Mouse (Mus musculus): ENCODE data around the gene Rbck1.
"Not testable (repeated sequence)": the region's sequence is repeated elsewhere in the genome, so short reads cannot be mapped to it uniquely, and the experiment has no call there.

Rbck1 gene

GRCm38 (mm10) chr2:152332101-152332825 is at the start of gene Rbck1:
Gene Rbck1 (minus strand): TSS chr2:152332653.
- in situ Hi-C loops (cut with MboI; ENCODE audit: low sequenced_read_pairs): no loop called here

- in situ Hi-C loops (cut with MboI; ENCODE audit: low sequenced_read_pairs): loop anchor here (25.0 kb wide), 1 partner anchor 264 kb away; the partner anchor contains the start of gene Srxn1
Measured at GRCm38 (mm10) chr2:152376345-152376741, 43.9 kb upstream of the Rbck1 start, which contains the start of gene Nrsn2. Gene Nrsn2 (minus strand): TSS chr2:152376638.

GRCm38 (mm10) chr2:152375652-152376344 is 43.3 kb upstream of the Rbck1 start:
- in situ Hi-C loops (cut with MboI; ENCODE audit: low sequenced_read_pairs): loop anchor here (25.0 kb wide), 1 partner anchor 263 kb away; the partner anchor contains the start of gene Srxn1

DNA sequence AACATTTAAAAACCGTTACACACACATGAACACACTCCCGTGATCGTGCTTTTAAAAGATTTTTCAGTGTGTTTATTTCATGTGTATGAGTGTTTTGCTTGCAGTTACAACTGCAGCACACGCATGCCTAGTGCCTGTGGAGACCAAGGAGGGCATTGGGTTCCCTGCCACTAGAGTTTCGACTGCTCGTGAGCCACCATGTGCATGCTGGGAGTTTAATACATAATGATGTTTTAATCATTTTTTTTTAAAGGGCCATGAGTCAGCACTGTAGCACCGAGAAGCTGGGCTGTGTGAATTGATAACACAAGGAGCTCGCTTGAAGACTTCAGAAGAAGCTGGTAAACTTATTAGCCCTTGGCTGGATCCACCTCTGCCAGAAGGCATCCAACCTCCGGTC is 41.1 kb upstream of the Rbck1 start:
- in situ Hi-C loops (cut with MboI; ENCODE audit: low sequenced_read_pairs): no loop called here

- in situ Hi-C loops (cut with MboI; ENCODE audit: low sequenced_read_pairs): no loop called here
Measured at GRCm38 (mm10) chr2:152372661-152373060, 40.2 kb upstream of the Rbck1 start.

- in situ Hi-C loops (cut with MboI; ENCODE audit: low sequenced_read_pairs): no loop called here
Measured at GRCm38 (mm10) chr2:152372104-152372503, 39.7 kb upstream of the Rbck1 start.

- in situ Hi-C loops (cut with MboI; ENCODE audit: low sequenced_read_pairs): no loop called here
Measured at GRCm38 (mm10) chr2:152368532-152369140, 36.2 kb upstream of the Rbck1 start.

DNA sequence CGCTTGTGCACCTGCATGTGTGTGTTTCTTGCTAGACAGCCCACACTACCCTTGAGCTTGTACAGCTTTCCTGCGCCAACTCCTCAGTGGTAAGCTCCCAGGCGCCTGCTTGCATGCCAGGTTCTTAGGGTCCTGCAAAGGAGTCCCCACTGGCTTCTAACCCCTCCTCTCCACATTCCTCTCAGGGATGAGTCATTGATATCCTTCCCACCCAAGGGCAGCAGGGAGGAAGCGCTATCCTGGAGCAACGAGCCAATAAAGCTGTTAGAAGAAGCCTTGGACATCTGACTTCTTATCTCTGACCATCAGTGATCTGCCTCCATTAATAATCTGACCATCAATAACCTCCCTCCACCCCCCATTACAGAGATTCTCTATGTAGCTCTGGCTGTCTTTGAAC is 35.5 kb upstream of the Rbck1 start:
- in situ Hi-C loops (cut with MboI; ENCODE audit: low sequenced_read_pairs): no loop called here

DNA sequence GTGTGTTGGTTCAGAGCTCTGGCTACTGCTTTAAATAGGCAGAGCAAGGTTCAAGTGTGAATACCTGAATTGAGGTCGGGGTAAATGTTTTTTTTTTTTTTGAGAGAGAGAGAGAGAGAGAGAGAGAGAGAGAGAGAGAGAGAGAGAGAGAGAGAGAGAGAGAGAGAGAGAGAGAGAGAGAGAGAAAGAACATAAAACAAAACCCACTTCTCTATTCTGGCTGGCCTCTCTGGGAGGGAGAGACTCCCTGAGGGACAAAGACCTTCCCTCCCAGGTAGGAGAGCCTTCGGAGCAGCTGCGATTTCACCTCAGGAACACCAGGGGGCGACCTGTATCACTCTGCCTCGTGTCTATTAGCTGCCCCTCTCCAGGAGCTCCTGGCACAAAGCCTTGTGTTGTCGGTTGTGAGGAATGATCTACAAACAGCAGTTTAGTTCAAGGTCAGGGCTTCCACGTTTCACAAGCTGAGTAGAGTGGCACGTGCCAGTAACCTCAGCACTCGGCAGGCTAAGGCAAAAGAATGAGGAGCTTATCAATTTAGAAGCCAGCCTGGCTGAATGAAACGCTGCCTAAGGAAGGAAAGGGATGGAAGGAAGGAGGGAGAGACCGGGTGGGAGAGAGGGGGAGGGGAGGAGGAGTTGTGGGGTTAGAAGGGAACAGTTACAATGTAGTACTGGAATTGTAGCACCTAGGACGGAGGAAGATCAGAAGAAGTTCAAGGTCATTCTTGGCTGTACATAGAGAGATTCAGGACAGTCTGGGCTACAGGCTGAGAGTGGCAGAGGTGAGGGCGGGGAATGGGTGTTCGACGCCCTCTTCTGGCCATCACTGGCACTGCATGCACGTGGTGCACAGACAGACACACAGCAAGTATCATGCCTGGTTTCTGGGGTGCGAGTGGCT is 31.0 kb upstream of the Rbck1 start:
- in situ Hi-C loops (cut with MboI; ENCODE audit: low sequenced_read_pairs): no loop called here

GRCm38 (mm10) chr2:152361193-152361592 is 28.7 kb upstream of the Rbck1 start:
- in situ Hi-C loops (cut with MboI; ENCODE audit: low sequenced_read_pairs): no loop called here

DNA sequence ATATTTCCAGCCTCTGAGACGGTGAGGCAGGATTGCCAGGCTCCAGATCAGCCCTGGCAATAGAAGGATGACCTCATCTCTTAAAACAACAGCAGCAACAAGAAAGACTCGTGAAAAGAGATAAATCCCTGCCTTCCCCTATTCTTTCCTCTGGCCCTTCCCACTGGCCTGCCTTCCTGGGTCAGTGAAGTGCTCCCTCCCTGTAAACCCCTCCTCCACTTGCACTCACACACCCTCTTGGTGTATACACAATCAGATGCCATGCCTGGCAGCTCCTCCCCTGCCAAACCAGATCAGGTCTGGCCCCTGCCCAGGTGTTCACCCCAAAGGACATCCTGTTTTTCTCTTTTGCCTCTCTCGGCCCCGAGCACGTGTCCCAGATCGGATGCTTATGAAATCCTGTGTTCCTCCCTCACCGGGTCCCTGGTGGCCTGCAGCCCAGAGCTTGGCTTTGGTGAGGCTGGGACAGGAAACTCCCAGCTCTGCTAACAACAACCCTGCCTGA is 27.9 kb upstream of the Rbck1 start:
- in situ Hi-C loops (cut with MboI; ENCODE audit: low sequenced_read_pairs): no loop called here

GRCm38 (mm10) chr2:152359616-152360015 is 27.2 kb upstream of the Rbck1 start:
- in situ Hi-C loops (cut with MboI; ENCODE audit: low sequenced_read_pairs): no loop called here

DNA sequence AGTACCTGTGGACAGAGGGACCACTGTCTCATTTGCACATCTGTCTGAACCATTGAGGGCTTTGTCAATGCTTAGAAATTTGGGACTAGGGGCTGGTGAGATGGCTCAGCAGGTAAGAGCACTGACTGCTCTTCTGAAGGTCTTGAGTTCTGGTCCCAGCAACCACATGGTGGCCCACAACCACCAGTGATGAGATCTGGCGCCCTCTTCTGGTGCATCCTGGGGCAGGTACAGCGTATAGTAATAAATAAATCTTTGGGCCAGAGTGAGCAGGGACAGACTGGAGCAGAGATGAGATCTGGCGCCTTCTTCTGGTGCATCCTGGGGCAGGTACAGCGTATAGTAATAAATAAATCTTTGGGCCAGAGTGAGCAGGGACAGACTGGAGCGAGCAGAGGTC is 26.5 kb upstream of the Rbck1 start:
- in situ Hi-C loops (cut with MboI; ENCODE audit: low sequenced_read_pairs): not testable (repeated sequence)

DNA sequence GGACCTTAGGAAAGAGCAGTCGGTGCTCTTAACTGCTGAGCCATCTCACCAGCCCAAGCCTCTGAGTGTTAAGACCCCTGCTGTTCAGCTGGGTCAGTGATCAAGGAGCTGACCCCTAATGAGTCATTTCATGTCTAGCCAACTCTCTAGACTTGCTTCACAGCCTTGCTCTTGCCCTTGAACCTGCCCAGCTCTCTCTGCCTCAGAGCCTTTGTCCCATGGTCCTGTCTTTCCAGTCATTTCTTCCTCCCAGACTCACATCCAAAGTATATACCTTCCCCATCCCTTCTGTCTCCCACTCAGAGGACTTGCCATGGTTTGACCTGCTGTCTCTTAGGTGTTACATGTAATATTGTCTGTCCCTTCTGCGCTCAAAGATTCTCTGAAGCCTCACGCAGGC is 24.8 kb upstream of the Rbck1 start:
- in situ Hi-C loops (cut with MboI; ENCODE audit: low sequenced_read_pairs): no loop called here

DNA sequence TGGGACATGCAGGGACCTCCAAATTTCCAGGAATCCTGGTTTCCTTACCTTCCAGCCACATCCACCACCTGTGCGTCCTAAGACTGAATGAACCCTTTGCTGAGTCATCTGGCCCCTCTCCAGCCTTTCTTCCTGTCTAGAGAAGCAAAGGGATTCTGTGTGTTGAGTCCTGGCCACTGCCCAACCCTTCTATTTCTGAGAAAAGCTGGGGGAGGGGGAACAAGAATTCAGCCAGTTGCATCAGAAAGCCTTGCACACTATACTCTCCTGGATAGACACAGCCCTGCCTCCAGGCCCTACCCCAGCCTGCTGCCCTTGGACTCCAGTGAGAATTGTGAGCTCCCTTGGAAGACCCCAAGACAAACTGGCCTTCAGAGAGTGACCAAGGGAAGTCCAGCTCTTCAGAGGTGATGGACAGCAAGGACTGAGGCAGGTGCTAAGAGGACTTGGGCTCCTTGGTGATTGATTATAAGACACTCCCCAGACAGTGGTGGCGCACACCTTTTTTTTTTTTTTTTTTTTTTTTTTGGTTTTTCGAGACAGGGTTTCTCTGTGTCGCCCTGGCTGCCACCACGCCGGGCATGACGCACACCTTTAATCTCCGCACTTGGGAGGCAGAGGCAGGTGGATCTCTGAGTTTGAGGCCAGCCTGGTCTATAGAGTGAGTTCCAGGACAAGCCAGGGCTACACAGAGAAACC is 17.5 kb upstream of the Rbck1 start:
- in situ Hi-C loops (cut with MboI; ENCODE audit: low sequenced_read_pairs): no loop called here

DNA sequence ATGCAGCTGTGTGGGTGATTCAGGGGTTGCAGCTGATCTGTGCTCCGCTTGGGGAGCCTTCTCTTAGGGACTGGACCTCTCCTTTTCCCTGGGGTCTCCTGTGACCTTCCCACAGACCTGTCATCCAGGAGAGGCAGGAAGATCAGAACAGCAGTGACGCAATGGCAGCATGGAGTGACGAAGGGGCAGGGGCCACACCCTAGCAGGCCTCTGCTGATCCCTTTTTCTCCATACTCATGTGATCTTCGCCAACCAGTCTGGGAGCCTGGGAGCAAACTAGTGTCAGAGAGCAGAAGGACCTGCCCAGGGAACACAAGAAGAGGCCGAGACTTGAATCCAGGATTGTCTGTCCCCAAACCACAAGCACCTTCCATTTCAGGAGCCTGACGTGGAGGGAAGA is 16.8 kb upstream of the Rbck1 start:
- in situ Hi-C loops (cut with MboI; ENCODE audit: low sequenced_read_pairs): no loop called here

DNA sequence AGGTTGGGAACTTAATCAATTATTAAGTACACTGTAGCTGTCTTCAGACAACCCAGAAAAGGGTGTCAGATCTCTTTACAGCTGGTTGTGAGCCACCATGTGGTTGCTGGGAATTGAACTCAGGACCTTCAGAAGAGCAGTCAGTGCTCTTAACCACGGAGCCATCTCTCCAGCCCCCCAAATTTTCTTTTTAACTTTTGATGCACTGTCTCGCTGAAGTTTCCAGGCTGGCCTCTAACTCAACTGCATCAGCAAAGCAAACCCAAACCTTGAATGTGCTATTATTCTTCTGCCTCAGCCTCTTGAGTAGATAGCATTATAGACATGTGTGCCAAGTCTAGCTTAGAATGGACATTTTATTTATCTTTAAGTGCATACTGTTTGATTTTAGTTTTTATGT is 15.3 kb upstream of the Rbck1 start:
- in situ Hi-C loops (cut with MboI; ENCODE audit: low sequenced_read_pairs): no loop called here

GRCm38 (mm10) chr2:152346776-152347465 is 14.5 kb upstream of the Rbck1 start:
- in situ Hi-C loops (cut with MboI; ENCODE audit: low sequenced_read_pairs): no loop called here

- in situ Hi-C loops (cut with MboI; ENCODE audit: low sequenced_read_pairs): no loop called here
Measured at GRCm38 (mm10) chr2:152345393-152345792, 12.9 kb upstream of the Rbck1 start.

Data from CH12F3 (cell line).